Mouse (Mus musculus) left cerebral cortex, postnatal 14 days (tissue): ENCODE measurements around the gene Arfgap3. TPM values are rescaled to one million over a fixed set of nuclear protein-coding genes. Genes with fewer than 3 reads are reported as not detected.
"Not testable (repeated sequence)": the region's sequence is repeated elsewhere in the genome, so short reads cannot be mapped to it uniquely, and the experiment has no call there.

Experiments
- DNase-seq, 2 experiments: peaks; one replicate each; pipeline ENCODE4 v3.0.0; 2021 to 2022; ENCODE audit warnings: low spot score in 2 of 2, mixed read lengths in 1 of 2
- intact Hi-C: fragments of 180-260 bp; cut with DNase I; formaldehyde crosslinking; loops from one replicate; pipeline ENCODE4 v1.15.1; 2025
- total RNA-seq, 2 experiments: library from RNA; stranded (reverse); gene quantifications; 2 replicates each; pipeline ENCODE4 v1.2.3; 2021

Arfgap3 gene
- total RNA-seq, 2 experiments from 2014 or later = 19.9 to 21.3 TPM

DNA sequence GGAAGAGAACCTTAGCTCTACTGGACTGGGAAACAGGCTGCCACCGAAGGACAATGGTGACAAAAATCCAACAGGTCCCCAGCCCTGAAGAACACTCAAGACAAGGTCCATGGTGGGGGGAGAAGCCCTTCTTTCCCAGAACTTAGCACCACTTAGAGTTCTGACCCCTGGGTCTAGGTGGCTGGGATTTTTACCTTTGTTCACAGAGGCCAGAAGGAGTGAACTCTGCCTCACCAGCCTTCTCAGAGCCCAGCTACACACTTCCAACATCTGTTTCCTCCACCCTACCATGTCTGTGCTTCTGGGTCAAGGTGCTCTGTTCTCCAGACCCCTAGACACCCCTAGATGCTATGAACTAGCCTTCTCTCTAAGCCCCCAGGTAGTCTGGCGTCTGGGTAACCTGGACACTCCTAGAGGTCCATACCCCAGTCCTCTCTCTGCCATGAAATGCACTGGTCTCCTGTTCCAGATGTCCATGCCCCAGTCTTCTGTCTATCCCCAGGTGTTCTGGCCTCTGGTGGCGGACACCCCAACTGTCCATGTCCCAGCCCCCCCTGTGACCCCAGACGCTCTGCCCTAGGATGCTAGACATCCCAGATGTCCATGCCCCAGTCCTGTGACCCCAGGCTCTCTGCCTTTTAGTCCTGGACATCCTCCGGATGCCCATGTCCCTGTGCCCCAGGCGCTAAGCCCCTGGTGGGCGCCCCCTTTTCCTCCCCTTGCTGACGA lies 658 bp downstream of the Arfgap3 start:
- intact Hi-C loops = no loop called here
- no peak for DNase-seq

DNA sequence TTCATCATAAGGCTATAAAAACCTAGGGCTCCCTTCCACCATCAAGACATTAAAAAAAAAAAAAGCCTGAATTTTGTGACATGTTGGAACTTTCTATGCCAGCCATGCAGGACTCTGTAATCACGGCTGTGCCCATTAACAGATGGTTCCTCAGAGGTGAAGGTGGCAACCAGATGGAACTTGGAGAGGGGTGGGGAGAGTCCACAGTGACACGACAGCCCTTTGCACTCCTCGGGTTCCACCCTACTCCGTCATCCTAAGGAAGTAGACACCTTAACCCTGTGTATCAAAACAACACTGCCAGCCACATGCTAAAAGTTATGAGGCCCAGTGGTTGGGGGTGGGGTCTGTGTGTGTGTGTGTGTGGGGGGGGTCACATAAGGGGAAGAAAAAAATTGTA lies 1.3 kb downstream of the Arfgap3 start:
- intact Hi-C loops = no loop called here
- DNase-seq = no peak

DNA sequence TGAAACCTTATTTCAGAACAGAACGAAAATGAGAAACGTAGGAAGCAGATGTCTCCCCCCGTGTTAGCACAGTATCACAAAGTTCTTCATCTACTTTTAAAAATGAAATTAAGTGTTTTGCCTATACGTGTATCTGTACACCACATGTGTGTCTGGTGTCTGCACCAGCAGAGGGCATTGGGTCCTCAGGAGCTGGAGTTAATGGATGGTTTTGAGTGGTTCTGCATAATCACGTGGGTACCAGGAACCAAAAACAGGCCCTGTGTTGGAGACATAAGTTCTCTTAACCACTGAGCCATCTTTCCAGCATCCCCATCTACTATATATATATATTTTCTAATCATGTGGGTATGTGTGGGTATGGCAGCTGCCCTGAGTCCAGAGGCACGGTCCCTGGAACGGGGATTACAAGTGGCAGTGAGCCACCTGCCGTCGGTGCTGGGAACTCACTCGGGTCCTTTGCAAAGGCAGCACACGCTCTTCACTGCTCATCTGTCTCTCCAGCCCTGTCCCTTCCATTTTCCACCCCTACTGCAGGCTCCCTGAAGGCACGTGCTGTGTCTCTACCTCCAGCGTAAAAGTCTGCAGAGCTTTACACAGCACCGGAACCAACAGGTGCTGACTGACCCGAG lies 4.0 kb downstream of the Arfgap3 start:
- no peak for DNase-seq
- intact Hi-C loops = no loop called here

DNA sequence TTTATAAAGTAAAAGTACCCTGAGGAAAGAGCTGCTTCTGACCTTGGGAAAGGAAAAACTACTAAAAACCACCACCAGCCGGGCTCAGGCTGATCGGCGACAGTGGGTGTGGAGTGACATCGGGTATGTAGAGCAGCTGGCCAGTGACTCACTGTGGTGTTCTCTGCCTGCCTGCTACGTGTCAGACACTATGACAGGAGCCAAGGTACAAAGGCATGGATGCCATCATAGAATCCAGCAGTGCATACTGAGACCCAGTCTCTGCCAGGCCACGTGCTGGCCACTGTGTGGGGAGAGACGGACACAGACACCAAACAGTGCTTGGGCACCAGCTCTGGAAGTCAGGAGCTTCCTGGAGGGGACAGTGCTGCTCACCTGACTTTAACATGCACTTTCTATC lies 5.1 kb downstream of the Arfgap3 start:
- peak; percentile 31 to 78 for DNase-seq
- intact Hi-C loops = no loop called here

DNA sequence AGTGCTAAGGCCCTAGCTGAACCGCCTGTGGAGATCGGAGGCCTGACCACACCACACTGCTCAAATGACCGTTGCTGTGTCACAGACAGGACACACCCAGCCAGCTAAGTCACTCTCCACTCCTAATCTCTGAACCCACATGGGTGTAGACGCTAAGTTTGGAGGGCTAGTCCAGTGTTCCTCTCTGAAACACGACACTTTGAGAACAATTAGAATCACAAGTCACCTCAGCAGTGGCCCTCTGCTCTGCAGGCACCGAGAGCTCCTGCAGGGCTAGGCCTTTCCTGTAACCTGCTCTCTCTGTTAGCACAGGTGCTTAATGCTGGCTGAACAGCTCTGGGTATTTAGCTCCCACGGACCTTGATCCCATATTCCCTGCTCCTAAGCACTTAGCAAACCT lies 5.9 kb downstream of the Arfgap3 start:
- intact Hi-C loops = no loop called here
- DNase-seq = no peak

DNA sequence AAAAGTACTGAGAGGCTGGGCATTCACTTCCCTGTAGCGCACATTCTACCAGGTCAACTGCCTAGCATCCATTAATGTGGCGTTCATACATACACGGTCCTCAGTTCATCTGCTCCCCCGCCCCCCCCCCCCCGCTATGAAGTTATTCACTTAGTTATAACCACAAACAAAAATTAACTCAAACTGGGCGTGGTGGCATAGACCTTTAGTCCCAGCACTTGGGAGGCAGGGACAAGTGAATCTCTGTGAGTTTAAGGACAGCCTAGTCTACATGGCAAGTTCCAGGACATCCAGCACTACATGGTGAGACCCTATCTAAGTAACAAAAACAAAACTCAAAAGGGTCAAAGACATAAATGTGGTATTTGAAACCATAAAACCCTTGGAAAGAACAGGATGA lies 11.1 kb downstream of the Arfgap3 start:
- no peak for DNase-seq
- intact Hi-C loops = no loop called here

DNA sequence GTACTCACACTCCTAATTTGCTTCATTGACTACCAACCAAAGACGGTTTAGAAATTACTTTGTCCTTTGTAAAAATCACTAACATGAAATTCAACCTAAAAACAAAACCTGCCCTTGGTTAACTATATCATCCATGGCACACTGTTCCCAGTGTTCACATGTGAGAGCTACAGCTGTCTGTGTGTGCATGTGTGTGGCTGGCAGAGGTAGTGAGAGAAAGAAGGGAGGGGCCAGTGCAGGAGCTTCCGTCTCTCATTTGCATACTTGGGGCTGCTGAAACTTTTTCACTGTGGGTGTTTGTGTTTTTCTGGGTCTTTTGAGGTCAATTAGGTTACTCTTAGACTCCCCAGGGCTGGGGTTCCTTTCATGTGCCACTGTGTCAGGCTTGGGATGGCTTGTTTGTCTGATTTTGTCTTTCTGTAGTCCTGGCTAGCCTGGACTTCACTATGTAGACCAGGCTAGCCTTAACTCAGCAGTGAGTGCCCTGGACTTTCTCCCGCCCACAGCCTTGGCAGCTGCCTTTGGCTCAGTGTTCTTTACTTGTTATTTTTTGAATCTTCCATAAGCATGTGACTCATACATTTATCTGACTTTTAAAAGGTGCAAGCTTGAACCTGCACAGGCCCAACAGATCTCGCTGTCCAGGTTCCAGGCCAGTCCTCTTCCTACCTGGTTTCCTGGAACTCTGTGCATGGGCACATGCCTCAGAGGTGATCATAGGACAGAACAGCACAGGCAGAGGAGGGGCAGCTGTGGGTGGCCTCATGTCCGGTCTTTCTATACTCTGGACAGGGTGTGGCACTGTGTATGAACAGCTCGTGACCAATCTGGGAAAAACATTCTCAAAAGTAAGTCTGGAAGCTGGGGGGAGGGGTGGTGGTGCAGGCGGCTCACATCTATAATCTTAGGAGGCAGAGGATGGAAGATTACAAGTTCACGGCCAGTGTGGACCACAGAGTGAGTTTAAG lies 11.9 kb downstream of the Arfgap3 start:
- no peak for DNase-seq

DNA sequence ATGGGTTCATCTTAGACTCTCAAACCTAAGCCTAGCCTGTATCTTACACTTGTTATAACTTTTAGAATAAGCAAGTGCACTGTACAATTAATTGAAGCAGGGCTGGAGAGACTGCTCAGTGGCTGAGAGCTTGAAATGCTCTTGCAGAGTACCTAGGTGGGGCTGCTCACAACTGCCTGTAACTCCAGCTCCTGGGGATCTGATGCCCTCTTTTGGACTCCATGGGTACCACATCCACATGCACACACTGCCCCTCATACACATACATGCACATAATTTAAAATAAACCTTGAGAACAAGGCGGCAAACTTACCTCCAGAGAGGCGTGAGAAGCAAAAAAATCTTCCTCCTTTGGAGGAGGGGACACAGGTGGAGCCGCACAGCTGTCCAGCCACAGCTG lies 17.7 kb downstream of the Arfgap3 start:
- DNase-seq = no peak
- intact Hi-C loops = no loop called here

More for the DNA sequence above, 11.9 kb downstream of the Arfgap3 start:
- intact Hi-C loops = no loop called here

DNA sequence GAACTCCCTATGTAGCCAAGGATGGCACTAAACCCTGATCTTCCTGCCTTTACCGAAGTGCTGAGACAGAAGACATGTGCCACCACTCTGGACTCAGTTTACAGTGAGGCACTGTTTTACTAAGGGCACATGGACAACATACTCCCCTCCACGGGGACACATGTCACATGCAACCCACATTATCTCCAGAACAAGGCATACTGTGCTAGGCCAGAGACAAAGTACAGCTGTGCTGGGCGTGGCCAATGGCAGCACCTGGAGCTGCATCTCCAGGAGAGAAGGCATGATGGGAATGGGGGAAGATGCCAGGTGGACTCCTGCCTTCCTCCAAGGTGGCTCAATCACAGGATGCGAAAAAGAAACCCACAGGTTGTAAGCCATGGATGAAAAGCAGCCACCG lies 21.1 kb downstream of the Arfgap3 start:
- intact Hi-C loops = no loop called here
- no peak for DNase-seq

DNA sequence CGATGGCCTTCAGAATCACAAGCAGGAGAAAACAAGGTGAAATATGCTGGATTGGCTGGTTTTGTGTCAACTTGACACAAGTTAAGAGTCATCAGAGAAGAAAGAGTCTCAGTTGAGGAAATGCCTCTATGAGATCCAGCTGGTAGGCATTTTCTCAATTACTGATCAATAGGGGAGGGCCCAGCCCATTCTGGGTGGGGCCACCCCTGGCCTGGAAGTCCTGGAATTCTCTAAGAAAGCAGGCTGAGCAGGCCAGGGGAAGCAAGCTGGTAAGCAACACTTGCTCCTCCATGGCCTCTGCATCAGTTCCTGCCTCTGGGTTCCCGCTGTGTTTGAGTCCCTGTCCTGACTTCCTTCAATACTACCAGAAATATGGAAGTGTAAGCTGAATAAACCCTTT lies 27.0 kb downstream of the Arfgap3 start:
- intact Hi-C loops = no loop called here
- no peak for DNase-seq

DNA sequence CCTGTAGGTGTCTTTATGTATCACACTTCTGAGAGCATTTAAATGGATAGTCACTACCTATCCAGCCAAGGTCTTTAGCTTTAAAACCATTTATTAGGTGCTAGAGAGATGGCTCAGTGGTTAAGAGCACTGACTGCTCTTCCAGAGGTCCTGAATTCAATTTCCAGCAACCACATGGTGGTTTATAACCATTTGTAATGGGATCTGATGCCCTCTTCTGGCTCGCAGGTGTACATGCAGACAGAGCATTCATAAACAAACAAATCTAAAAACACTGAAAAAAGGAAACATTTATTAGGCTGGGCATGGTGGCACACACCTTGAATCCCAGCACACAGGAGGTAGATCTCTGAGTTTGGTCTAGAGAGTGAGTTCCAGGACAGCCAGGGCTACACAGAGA lies 35.1 kb downstream of the Arfgap3 start:
- intact Hi-C loops = no loop called here

DNA sequence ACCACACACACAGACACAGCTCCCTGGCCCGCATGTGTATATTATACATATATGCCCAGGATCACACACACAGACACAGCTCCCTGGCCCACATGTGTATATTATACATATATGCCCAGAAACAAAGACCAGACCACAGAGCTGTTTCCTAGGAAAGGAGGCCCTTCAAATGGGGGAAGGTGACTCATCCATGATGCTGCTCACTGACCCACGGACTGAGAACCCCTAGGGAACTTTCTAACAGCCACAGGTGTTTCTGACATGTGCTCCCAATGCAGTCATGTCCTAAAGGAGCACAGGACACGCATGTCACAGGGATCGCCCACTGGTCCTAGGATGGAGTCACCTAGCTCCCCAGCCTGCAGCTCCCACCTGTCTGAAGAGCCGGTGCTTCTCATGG lies 40.2 kb downstream of the Arfgap3 start:
- DNase-seq = no peak
- intact Hi-C loops = no loop called here

More for the DNA sequence above, 35.1 kb downstream of the Arfgap3 start:
- no peak for DNase-seq

DNA sequence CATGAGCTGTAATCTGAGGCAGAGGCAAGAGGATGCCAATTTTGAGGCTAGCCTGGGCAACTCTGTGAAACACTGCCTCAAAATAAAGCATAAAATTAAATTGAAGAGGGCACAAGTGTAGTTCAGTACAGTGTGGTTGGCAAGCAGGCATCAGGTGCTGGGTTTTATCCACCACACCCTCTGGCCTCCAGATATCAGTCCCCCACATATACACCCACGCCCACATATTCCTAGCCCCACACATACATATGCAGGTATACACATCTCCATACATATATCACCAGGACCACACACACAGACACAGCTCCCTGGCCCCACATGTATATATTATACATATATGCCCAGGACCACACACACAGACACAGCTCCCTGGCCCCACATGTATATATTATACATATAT lies 41.3 kb downstream of the Arfgap3 start:
- intact Hi-C loops = not testable (repeated sequence)

DNA sequence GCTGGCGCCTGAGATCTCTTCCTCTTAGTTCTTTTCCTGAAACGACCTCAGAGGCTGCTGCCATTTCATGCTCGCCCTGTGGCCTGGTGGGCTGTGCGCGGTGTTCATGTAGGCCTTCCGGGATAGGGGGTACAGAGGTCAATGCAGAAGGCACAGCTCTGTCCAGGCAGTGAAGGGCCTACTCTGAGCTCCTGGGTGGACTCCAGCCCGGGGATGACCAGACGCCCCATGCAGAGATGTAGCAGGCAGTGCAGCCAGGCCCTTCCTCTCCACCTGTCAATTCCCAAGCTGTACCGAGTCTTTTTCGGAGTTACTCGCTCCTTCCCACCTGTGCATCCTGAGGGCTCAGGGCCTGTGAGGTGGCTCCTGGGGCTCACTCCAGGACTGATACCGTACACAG lies 43.9 kb downstream of the Arfgap3 start:
- intact Hi-C loops = no loop called here
- DNase-seq = no peak

More for the DNA sequence above, 41.3 kb downstream of the Arfgap3 start:
- not testable (repeated sequence) for DNase-seq

DNA sequence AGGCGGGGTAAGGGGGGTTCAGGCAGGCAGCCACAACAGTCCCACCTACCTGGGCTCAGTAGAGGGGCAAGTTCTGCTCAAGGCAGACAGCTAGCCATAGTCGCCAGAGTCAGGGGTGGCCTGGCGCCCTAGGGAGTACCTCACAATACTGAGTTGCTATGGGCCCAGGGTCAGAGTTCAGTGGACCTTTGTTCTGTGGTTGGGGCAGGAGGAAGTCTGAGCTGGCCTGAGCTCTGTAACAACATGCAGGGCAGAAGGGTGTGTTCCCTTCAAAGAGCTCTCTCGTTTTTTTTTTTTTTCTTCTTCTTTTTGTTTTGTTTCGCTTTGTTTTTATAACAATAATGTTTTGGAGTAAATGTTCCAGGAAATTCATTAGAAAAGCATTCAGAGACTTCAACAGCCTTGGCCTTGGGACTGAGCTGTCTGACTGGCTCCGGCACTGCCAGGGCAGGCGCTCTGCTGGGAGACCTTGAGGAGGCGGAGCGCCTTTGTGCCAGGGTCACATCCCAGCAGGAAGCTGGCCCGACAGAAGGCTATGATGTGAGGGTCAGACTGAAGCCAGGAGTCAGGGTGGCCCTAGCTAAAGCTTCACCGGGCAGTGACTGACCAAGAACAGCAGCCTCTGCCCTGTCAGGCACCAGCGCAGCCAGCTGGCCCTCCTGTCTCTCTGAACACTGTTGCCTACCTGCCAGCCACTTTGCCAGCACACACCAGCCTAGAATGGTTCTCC lies 44.7 kb downstream of the Arfgap3 start:
- no peak for DNase-seq
- intact Hi-C loops = no loop called here

DNA sequence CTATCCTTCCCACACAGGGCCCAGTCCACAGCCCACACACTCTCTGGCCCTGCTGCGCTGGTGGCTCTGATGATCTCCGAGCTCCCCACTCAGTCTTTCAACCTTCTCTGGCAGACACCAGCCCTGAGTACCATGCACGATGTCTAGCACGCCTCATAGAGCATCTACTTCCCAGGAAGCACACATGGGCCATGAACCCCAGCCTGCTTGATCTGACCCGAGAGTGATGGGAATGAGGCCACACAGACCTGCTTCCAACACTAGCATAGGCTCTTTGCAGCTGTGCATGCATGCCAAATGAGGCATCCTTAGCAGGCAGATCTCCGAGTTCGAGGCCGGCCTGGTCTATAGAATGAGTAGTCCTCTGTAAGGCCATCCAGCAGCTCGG lies 45.2 kb downstream of the Arfgap3 start:
- intact Hi-C loops = no loop called here

DNA sequence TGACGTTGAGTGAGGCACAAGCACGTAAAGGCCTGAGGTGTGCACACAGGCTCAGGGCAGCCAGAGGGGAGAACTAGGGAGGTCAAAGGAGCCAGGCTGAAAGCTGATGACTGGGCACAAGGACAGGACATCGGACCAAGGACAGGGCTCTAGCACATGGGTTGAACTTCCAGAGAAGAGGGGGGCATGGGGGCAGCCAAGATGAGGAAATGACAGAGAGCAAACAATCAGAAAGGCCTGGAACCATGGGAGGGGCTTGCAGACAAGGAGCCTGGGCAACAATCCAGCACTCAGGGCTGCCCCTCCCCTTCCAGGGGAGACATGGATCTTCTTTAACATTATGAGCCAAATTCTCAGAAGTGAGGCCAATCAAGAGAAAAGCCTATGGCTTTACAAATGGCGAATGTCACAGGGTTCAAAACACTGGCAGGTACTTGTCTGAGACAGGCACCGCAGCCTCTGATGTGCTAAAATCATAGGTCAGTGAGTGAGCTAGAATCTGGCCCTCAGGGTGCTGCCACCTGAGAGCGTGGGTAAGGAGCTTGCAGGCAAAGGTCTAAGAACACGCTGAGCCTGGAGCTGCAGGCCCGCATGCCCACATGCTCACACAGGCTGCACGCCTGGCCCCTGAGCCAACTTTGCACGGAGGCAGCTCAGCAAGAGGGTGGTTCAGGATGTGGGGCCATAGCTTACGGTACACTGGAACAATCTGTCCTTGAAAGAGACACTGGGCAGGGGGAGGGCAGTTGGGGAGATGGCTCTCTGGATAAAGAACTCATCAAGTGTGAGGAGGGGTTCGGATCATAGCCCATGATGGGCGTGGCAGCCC lies 46.2 kb downstream of the Arfgap3 start:
- intact Hi-C loops = no loop called here
- no peak for DNase-seq

More for the DNA sequence above, 45.2 kb downstream of the Arfgap3 start:
- no peak for DNase-seq

DNA sequence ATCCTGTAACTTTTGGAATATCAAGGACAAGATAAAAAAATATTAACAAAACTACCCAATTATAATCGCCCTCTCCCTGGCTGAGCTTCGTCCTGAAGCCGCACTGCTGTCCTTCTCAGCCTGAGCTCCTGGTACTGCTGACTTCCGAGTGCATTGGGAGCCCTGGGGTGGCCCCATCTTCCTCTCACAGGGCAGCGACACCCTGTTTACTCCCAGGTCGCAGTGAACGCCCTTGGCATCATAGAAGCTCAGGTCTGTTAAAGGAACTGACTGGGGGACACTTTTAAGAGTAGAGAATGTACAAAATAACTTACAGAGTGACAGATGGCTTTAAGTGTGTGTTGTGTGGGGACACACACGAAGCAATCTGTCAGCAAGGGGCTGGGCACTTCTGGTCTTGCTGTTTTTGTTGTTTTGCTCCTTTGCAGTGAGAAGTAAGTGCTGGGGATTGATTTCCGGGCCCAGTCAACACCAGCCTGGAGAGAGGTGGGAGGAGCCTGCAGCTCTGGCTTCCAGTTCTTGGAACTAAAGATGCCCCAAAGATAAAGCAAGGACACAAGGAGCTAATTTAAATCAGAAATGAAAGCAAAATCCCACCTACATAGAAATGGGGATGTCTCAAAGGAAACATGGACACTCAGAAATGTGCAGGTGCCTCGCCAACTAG lies 50.0 kb downstream of the Arfgap3 start:
- DNase-seq = no peak
- intact Hi-C loops = no loop called here
